Mouse (Mus musculus): ENCODE measurements at regions not wholly inside any gene's neighbourhood (a gene's known extent, or its start where the extent isn't known, plus 50 kb on each side); places are given as distances from the start of the nearest gene placed in this dataset.
A peak's percentile ranks its signal among the peaks of the same experiment; 100 is the strongest.

DNA sequence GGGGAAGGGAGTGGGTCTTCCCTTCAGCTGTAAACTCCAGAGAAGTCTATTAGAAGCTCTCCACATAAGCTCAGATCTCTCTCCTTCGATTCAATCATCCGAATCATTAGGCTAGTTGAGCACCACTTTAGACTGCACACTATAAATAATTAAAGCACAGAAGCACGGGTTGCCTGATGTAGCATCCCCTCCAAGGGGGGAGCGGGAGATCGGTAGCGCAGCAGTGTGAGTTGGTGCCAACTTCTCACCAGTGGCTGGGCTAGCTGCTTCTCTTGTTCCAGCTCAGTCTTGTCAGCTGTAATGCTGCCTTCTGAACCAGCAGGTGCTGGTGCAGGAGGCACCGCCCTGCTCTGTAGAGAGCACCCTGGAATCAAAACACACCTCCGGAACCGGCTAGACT lies 78.6 kb downstream of the A830031A19Rik start:
- intact Hi-C loops (cut with DNase I), result no loop called here
- Histone ChIP-seq H3K4me3 (no peak overlapping the region), H3K27ac (no peak overlapping the region)
- TF ChIP-seq CTCF (IDR thresholded peaks at IDR 0.05), result no peak
- no peak for DNase-seq (ENCODE audit: extremely low spot score in 1 of 2, low spot score in 2 of 2)

DNA sequence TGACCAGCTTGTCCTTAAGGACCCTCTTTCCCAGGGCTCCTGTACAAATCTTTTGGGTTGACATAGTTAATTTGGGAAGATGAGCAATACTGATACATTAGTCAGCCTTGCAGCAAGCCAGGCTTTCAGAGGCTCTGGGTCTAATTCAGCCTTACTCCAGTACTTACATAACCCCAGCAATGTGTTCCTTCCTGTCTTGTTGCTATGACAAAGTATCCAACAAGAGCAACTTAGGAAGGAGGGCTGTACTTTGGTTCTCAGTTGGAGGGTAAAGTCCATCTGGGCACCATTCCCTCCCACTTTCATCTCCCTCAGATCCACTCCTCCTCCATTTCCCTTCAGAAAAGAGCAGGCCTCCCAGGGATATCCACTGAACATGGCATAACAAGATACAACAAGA lies 80.7 kb downstream of the A830031A19Rik start:
- Histone ChIP-seq H3K27ac (peak overlapping the region; percentile 42; the same call in 1 of the 2 replicates), H3K4me3 (no peak overlapping the region)
- no peak for TF ChIP-seq CTCF (IDR thresholded peaks at IDR 0.05)
- intact Hi-C loops (cut with DNase I), result no loop called here
- peak in 1 of 2 experiments; percentile 26 for DNase-seq (ENCODE audit: extremely low spot score in 1 of 2, low spot score in 2 of 2)

DNA sequence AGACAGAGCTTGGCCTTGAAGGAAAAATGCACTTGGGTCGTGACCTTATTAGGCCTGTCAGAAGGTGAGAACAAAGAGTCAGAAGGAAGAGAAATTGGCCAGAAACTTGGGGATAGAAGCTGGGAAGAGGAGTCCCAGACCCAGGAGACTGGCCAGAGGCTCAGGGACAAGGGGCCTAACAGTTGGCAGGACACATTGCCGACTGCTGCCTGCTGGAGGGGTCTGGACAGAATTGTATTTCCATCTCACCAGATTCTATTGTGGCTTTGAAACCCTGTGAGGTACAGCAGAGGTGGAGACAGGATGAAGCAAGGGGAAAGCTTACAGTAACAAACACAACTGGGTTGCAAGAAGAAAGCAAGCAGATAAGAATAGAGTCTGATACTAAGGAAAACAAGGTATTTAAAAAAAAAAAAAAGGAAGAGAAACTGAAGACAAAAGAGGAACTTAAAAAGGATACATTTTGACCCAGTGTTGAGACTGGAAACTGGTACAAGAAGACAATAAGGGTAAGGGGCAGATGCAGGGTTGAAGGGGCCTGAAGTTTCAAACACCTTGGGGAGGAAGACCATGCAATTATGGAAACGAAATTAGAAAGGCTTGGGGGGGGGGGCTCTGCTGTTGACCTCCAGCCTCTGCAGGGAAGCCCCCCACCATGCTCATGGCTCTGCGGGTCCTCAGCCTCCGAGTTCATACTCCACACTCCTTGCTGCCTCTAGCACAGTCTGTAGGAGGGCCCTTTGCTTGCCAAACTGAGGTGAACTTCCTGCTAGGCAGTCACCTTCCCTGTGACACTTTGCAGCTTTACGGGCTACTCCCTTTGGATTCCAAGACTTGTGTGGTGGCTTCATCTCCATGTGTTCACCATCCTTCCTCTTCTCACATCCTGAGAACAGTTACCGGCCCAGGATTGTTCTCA lies 87.1 kb downstream of the A830031A19Rik start:
- intact Hi-C loops (cut with DNase I), result no loop called here
- TF ChIP-seq CTCF (IDR thresholded peaks at IDR 0.05), result no peak

DNA sequence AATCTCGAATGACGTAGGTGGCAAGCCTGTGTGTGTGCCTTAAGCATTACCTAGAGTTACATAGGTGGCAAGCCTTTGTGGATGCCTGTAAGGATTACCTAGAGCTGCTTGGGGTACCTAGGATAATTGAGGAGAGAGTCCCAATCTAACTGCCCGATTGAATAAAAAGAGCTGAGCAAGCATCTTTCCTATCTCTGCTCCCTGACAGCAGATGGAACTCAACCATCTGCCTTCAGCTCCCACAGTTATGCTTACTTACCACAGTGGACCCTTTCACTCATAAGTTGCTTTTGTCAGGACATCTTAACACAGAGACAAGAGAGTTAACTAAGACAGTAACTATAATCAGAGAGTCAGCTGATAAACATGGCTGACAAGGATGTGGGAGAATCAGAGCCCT lies 89.6 kb downstream of the A830031A19Rik start:
- no peak for DNase-seq (ENCODE audit: extremely low spot score in 1 of 2, low spot score in 2 of 2)
- no peak for TF ChIP-seq CTCF (IDR thresholded peaks at IDR 0.05)
- intact Hi-C loops (cut with DNase I), result no loop called here
- H3K4me3 ChIP-seq, result no peak overlapping the region
- no peak overlapping the region for H3K27ac ChIP-seq

More for the DNA sequence above, 87.1 kb downstream of the A830031A19Rik start:
- DNase-seq (ENCODE audit: extremely low spot score in 1 of 2, low spot score in 2 of 2), result no peak
- no peak overlapping the region for H3K4me3 ChIP-seq
- H3K27ac ChIP-seq, result no peak overlapping the region

DNA sequence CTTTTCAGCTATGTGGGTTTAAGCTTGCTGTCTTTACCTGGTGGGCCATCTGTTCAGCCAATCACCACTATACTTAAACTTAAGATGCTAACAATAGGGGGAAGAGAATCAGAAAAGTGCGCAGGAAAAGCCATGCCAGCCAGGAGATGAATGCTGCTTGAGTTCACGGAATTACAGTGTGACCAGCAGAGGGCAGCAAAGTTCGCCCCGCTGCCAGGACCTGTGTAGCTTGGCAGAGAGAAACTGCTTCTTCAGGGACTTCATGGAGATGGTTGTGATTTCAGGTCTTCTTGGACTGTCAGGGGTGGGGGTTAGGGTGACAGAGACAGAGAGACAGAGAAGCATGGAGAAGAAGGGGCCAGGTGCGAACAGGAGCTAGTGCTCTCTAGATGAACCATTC lies 84.3 kb upstream of the Papolg start:
- peak; percentile 77 to 87 for DNase-seq (ENCODE audit: extremely low spot score in 1 of 2, low spot score in 2 of 2)
- no peak overlapping the region for H3K27ac ChIP-seq
- H3K4me3 ChIP-seq, result no peak overlapping the region
- peak; percentile 93 for TF ChIP-seq CTCF (IDR thresholded peaks at IDR 0.05)
- intact Hi-C loops (cut with DNase I), result loop anchor here (2.0 kb wide), 1 partner anchor 69 kb away; no protein-coding TSS in a partner anchor

DNA sequence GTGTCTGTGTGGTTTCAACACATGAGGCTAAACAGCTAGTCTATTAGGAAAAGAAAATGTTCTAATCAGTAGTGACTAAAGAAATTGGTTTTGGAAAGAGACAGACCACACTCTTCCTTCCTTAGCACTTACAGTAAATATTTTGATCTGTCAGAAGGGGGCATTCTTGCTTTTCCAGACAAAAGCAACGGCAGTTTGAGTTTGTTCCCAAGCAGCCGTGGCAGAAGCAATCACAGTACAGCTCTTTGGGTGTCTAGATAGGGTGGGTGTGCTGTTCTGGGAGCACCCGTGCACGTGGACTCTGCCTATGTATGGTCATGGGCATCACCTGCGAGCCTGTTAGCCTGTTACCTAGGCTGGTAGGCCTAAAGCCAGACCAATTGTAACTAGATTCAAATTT lies 83.2 kb upstream of the Papolg start:
- intact Hi-C loops (cut with DNase I), result loop anchor here (2.0 kb wide), 1 partner anchor 71 kb away; no protein-coding TSS in a partner anchor
- H3K4me3 ChIP-seq, result no peak overlapping the region
- no peak for DNase-seq (ENCODE audit: extremely low spot score in 1 of 2, low spot score in 2 of 2)
- peak; percentile 37 for TF ChIP-seq CTCF (IDR thresholded peaks at IDR 0.05)
- H3K27ac ChIP-seq, result peak overlapping the region; percentile 49

DNA sequence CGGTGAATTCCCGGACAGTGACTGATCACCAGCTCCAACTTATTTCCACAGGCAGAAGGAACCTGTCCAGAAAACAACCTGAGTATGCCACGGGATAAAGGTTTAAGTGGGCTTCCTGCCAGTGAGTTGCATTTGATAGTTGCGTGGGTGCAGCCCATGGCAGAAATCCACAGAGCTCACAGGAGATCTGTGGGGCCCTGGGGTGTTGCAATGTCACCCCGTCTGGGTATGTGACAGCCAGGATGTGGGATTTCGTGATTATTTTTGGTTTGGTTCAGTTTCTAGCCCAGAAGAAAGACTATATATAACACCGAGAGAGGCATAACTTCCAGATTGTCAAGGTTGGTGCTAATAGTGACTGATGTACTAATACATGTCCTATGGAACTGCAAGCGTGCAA lies 82.0 kb upstream of the Papolg start:
- peak overlapping the region; percentile 49; the same call in 1 of the 2 replicates for H3K27ac ChIP-seq
- intact Hi-C loops (cut with DNase I), result no loop called here
- DNase-seq (ENCODE audit: extremely low spot score in 1 of 2, low spot score in 2 of 2), result peak in 1 of 2 experiments; percentile 38

DNA sequence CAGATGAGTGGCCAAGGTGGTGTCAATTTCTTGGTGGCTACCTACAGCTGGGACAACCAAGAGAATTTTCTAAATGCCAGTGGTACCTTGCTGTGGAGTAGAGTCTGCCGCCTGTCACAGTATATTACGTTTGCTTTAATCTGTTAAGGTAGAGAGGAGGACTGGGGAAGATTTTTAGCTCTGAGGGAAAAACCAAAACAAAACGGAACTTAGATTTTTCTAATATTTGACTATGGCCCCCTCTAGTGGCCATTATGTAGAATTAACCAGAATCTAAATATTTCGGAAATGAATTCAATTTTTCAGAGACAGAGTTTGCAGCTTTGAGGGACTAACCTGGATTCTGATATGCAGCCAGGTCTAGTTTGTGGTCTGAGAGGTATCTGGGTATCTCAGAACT lies 59.3 kb upstream of the Papolg start:
- Histone ChIP-seq H3K4me3 (no peak overlapping the region), H3K27ac (no peak overlapping the region)
- peak; percentile 81 for TF ChIP-seq CTCF (IDR thresholded peaks at IDR 0.05)
- intact Hi-C loops (cut with DNase I), result loop anchor here (1.0 to 5.0 kb wide), 2 partner anchors 57 to 275 kb away; partner anchors contain the start of gene Papolg
- no peak for DNase-seq (ENCODE audit: extremely low spot score in 1 of 2, low spot score in 2 of 2)

More for the DNA sequence above, 82.0 kb upstream of the Papolg start:
- TF ChIP-seq CTCF (IDR thresholded peaks at IDR 0.05), result no peak
- H3K4me3 ChIP-seq, result no peak overlapping the region

DNA sequence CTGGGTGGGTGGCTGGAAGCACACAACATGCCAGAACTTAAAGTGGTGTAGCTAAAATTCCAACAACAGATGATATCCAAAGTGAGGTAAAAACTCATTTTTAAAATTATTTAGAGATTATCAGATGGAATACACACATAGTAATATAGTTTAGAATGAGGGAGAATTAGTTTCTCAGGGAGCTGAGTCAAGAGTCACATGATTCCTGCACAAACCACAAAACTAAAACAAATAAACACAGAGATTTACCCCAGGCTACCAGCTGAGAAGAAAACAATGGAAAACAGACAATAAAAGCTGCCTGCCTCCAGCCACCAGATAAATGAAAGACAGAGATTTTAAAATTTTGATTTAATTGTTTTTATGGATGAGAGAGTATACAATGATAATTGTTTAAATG lies 50.9 kb upstream of the Papolg start:
- intact Hi-C loops (cut with DNase I), result no loop called here
- Histone ChIP-seq H3K27ac (no peak overlapping the region), H3K4me3 (no peak overlapping the region)
- no peak for TF ChIP-seq CTCF (IDR thresholded peaks at IDR 0.05)
- DNase-seq (ENCODE audit: extremely low spot score in 1 of 2, low spot score in 2 of 2), result no peak
